Mouse (Mus musculus) G1E (cell line): ENCODE results near the gene Kcnc4. TPM values are rescaled to one million over a fixed set of nuclear protein-coding genes. Genes with fewer than 3 reads are reported as not detected.

Experiments used
- ATAC-seq: 2 replicates; pipeline ENCODE4 v1.8.0; 2016; ENCODE audit warnings: mild to moderate bottlenecking; ENCODE audit not compliant: insufficient number of reproducible peaks, poor library complexity, low FRiP score, severe bottlenecking; ENCODE audit errors: extremely low read depth
- DNase-seq: peaks from one replicate; pipeline ENCODE4 v3.0.0; 2012; ENCODE audit warnings: low spot score
- H3K27me3 ChIP-seq: 2 replicates; pipeline ENCODE4 v1.6.1; 2012; ENCODE audit warnings: mild to moderate bottlenecking, low read length, inconsistent platforms; ENCODE audit not compliant: insufficient read depth
- H3K36me3 ChIP-seq: replicated peaks from 2 replicates; pipeline ENCODE3; 2012; ENCODE audit warnings: mild to moderate bottlenecking, inconsistent platforms
- H3K4me1 ChIP-seq: 2 replicates; pipeline ENCODE4 v1.6.1; 2012; ENCODE audit warnings: low read depth, low read length, inconsistent platforms, mixed read lengths; ENCODE audit not compliant: insufficient read depth
- H3K4me3 ChIP-seq: 2 replicates; pipeline ENCODE4 v1.5.1; 2012; ENCODE audit warnings: low read depth, mild to moderate bottlenecking, inconsistent platforms, low read length, moderate library complexity, mixed read lengths
- H3K9me3 ChIP-seq: replicated peaks from 2 replicates; pipeline ENCODE4 v1.6.1; 2012; ENCODE audit warnings: inconsistent platforms
- CTCF ChIP-seq: IDR thresholded peaks from 2 replicates; pipeline ENCODE4 v1.5.1; 2012; ENCODE audit warnings: low read depth, low read length, inconsistent platforms, mixed read lengths
- GATA1 ChIP-seq: IDR thresholded peaks from 2 replicates; pipeline ENCODE4 v1.6.1; 2012; ENCODE audit warnings: borderline replicate concordance, low read length, inconsistent platforms, mixed read lengths
- GATA2 ChIP-seq: IDR thresholded peaks from 2 replicates; pipeline ENCODE4 v1.6.1; 2012; ENCODE audit warnings: low read depth, low read length, inconsistent platforms, borderline replicate concordance
- POLR2AphosphoS5 ChIP-seq: IDR thresholded peaks from 2 replicates; pipeline ENCODE4 v1.6.1; 2012; ENCODE audit warnings: low read depth, low read length, inconsistent platforms; ENCODE audit not compliant: insufficient replicate concordance
- TAL1 ChIP-seq: conservative IDR thresholded peaks from 2 replicates; pipeline ENCODE4 v1.6.1; 2012; ENCODE audit warnings: low read depth, low read length, inconsistent platforms, mixed read lengths
- polyA plus RNA-seq: library from polyadenylated mRNA; stranded (reverse); fragments of >175 nt; gene quantifications from 2 replicates; pipeline ENCODE4 v1.2.3, GENCODE M21; 2012
- total RNA-seq, 2 experiments: library from RNA; stranded (forward) in 1 of 2; stranded (reverse) in 1 of 2; fragments of 200-1000 nt in 1 of 2; fragments of >200 nt in 1 of 2; fragmentation: Nextera tagmentation in 1 of 2; gene quantifications; 2 replicates each; pipeline ENCODE4 v1.2.3; 2014 to 2017

Kcnc4 gene
- total and polyA plus RNA-seq, 3 experiments, result 0.11 TPM; not detected in 2

DNA sequence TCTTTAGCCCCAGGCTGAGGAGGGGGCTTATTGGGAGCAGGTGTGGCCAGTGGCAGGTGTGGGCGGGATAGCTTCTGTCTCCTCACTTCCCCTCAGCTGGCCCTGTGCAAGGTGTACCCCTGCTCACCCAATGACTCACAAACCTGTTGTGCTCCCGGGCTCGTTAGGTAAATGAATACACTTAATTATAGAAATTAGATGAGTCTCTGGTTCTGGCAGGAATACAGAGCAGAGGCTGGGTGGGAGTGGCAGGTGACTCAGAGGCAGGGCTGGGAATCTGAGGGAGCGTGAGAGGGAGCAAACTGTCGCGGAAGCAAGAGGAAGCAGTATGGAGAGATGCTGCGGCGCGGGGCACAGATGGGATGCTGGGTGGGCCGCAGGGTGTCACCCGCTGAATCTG lies 17.2 kb downstream of the Kcnc4 start:
- TF ChIP-seq TAL1 (no peak), CTCF (no peak), GATA2 (no peak), POLR2AphosphoS5 (no peak), GATA1 (no peak)
- Histone ChIP-seq H3K27me3 (peaks cover 10% of the 10 kb centered on the region), H3K4me1 (no peaks in the 10 kb centered on the region), H3K9me3 (no peaks in the 10 kb centered on the region), H3K4me3 (no peak overlapping the region), H3K36me3 (no peaks in the 10 kb centered on the region)
- ATAC-seq, result no peak
- DNase-seq, result no peak

GRCm38 (mm10) chr3:107441306-107441705 lies 18.0 kb downstream of the Kcnc4 start:
- no peak for TF ChIP-seq GATA2
- no peak for TF ChIP-seq CTCF
- Histone ChIP-seq H3K36me3 (no peaks in the 10 kb centered on the region), H3K9me3 (no peaks in the 10 kb centered on the region), H3K27me3 (peaks cover 10% of the 10 kb centered on the region), H3K4me3 (no peak overlapping the region), H3K4me1 (no peaks in the 10 kb centered on the region)
- no peak for DNase-seq
- ATAC-seq, result no peak

DNA sequence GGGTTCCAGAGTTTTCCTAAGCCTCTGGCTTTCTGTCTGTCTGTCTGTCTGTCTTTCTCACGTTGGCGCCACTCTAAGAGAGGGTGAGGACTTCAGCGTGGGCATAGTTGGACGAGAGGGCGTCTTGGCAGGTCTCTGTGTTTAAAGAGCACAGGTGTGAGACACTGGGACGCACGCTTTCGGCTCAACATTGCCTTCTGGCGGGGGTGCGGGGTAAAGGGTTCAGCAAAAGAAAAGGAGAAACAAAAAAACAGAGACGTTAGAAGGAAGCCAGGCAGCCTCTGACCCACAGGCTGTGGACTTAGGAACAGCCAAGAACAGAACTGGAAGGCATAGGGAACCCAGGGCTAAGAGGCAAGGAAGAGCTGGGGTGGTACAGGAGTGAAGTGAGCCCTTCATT lies 20.1 kb downstream of the Kcnc4 start:
- Histone ChIP-seq H3K4me1 (no peaks in the 10 kb centered on the region), H3K9me3 (no peaks in the 10 kb centered on the region), H3K4me3 (no peak overlapping the region), H3K27me3 (peaks cover 10% of the 10 kb centered on the region), H3K36me3 (no peaks in the 10 kb centered on the region)
- no peak for DNase-seq
- TF ChIP-seq GATA2 (no peak), GATA1 (no peak), CTCF (no peak), POLR2AphosphoS5 (no peak), TAL1 (no peak)
- no peak for ATAC-seq

GRCm38 (mm10) chr3:107437666-107438065 lies 21.7 kb downstream of the Kcnc4 start:
- DNase-seq (no peak), ATAC-seq (no peak)
- Histone ChIP-seq H3K4me3 (no peak overlapping the region), H3K36me3 (no peaks in the 10 kb centered on the region), H3K4me1 (no peaks in the 10 kb centered on the region), H3K9me3 (no peaks in the 10 kb centered on the region), H3K27me3 (peaks cover 14% of the 10 kb centered on the region)
- no peak for TF ChIP-seq GATA2

DNA sequence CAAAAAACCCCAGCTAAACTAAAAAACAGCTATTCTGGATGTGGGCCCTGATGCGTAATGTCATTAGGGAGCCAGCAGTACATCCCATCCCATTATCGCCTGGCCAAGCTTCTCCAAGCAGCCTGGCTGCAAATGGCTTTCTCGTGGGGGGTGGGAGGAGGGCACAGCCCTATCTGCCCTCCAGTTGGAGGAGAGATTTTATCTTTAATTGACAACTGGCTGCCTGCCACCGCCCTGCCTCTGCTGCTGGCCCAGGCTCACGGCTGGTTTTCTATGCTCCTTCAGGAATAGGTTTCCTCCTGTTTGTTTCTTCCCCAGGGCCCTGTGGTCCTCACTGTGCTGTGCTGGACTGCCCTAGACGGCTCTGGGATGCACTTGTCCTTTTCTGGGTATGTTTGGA lies 22.9 kb downstream of the Kcnc4 start:
- TF ChIP-seq TAL1, result no peak
- Histone ChIP-seq H3K27me3 (peaks cover 14% of the 10 kb centered on the region), H3K36me3 (no peaks in the 10 kb centered on the region), H3K4me1 (no peaks in the 10 kb centered on the region), H3K9me3 (no peaks in the 10 kb centered on the region), H3K4me3 (no peak overlapping the region)
- no peak for DNase-seq
- ATAC-seq, result no peak

- H3K4me1 ChIP-seq, result no peaks in the 10 kb centered on the region
- peaks cover 14% of the 10 kb centered on the region for H3K27me3 ChIP-seq
- ATAC-seq (no peak), DNase-seq (no peak)
- no peaks in the 10 kb centered on the region for H3K36me3 ChIP-seq
- no peak overlapping the region for H3K4me3 ChIP-seq
- H3K9me3 ChIP-seq, result no peaks in the 10 kb centered on the region
- TF ChIP-seq TAL1, result no peak
- no peak for TF ChIP-seq GATA2
- TF ChIP-seq CTCF, result no peak
- TF ChIP-seq POLR2AphosphoS5, result no peak
- no peak for TF ChIP-seq GATA1
Observed at GRCm38 (mm10) chr3:107433614-107434013, 25.7 kb downstream of the Kcnc4 start.

- DNase-seq, result no peak
- peaks cover 16% of the 10 kb centered on the region; the same call in 1 of the 2 replicates for H3K27me3 ChIP-seq
- H3K9me3 ChIP-seq, result no peaks in the 10 kb centered on the region
- no peak overlapping the region for H3K4me3 ChIP-seq
- ATAC-seq, result no peak
- H3K4me1 ChIP-seq, result no peaks in the 10 kb centered on the region
- TF ChIP-seq GATA2 (no peak), TAL1 (no peak), GATA1 (no peak), POLR2AphosphoS5 (no peak)
- H3K36me3 ChIP-seq, result no peaks in the 10 kb centered on the region
Observed at GRCm38 (mm10) chr3:107431268-107431667, 28.1 kb downstream of the Kcnc4 start.
